Comparison of ENCODE assay signal across 23 mouse cellular contexts in the genomic region with DNA sequence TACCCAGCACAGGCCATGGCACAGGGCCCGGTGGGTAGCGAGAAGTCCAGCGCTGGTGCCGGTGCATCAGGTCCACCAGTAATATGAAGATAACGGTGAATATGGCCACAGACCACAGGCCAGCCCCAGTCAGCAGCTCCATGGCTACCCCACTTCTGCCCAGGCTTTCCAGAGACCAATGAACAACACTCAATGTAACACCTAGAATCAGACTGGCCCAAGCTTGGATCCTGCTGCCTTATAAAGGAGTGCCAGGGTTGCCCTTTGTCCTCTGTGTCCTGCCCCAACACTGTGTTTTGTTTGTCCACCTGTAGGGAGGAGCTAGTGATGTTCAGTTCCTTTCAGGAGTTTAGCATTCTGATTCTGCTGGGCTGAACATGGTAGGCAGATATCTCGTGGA. TPM values are rescaled to one million over a fixed set of nuclear protein-coding genes. Genes with fewer than 3 reads are reported as not detected.
DNase-seq lines count a peak whose midpoint lies in the region; ATAC-seq lines count a peak whose summit lies in the region.
"Had no signal": no experiment of that assay in that cellular context is flagged by ENCODE, and none has a peak within 500 bp of the region (broad histone marks: within the 10 kb centered on the region; RNA-seq: fewer than 3 reads in every experiment).

TSS of gene Cyp2d10 (minus strand) at position 215 of the 400 bp plus-strand sequence.

- H3K4me1 ChIP-seq in heart, embryonic 10.5 days = no peaks in the 10 kb centered on the region
- H3K4me1 ChIP-seq in limb, embryonic 10.5 days = no peaks in the 10 kb centered on the region
- no peaks in the 10 kb centered on the region for H3K4me1 ChIP-seq in liver, embryonic 12.5 days
- peaks cover 2% of the 10 kb centered on the region; the same call in 1 of the 2 replicates for H3K4me1 ChIP-seq in liver, embryonic 16.5 days (ENCODE audit: control insufficient read depth, low read depth, low read length)
- H3K4me1 ChIP-seq: embryonic facial prominence, embryonic 12.5 days; forebrain, embryonic 15.5 days; hindbrain, embryonic 13.5 days had no signal

- no peak for ATAC-seq in liver, embryonic 12.5 days
- peak; percentile 84 for ATAC-seq in liver, embryonic 16.5 days (ENCODE audit: low read depth)
- ATAC-seq: forebrain, embryonic 15.5 days had no signal

- H3K36me3 ChIP-seq in heart, embryonic 10.5 days = no peaks in the 10 kb centered on the region
- H3K36me3 ChIP-seq in limb, embryonic 10.5 days = no peaks in the 10 kb centered on the region
- no peaks in the 10 kb centered on the region for H3K36me3 ChIP-seq in liver, embryonic 12.5 days
- no peaks in the 10 kb centered on the region for H3K36me3 ChIP-seq in liver, embryonic 16.5 days (ENCODE audit: control insufficient read depth, insufficient read depth)
- H3K36me3 ChIP-seq: embryonic facial prominence, embryonic 12.5 days; forebrain, embryonic 15.5 days; G1E; hindbrain, embryonic 13.5 days had no signal

- H3K4me3 ChIP-seq in heart, embryonic 10.5 days = no peak within 1 kb of the TSS
- H3K4me3 ChIP-seq in limb, embryonic 10.5 days = no peak within 1 kb of the TSS
- H3K4me3 ChIP-seq in liver, embryonic 12.5 days = no peak within 1 kb of the TSS
- peak within 1 kb of the TSS; percentile 42 for H3K4me3 ChIP-seq in liver, embryonic 16.5 days (ENCODE audit: low read depth, low read length)
- H3K4me3 ChIP-seq: embryonic facial prominence, embryonic 12.5 days; forebrain, embryonic 15.5 days; hindbrain, embryonic 13.5 days had no signal

- H3K27ac ChIP-seq in heart, embryonic 10.5 days = no peak within 1 kb of the TSS
- no peak within 1 kb of the TSS for H3K27ac ChIP-seq in limb, embryonic 10.5 days
- H3K27ac ChIP-seq in liver, embryonic 12.5 days = no peak within 1 kb of the TSS
- no peak within 1 kb of the TSS; the same call in 1 of the 2 replicates for H3K27ac ChIP-seq in liver, embryonic 16.5 days (ENCODE audit: low read length)
- H3K27ac ChIP-seq: embryonic facial prominence, embryonic 12.5 days; forebrain, embryonic 15.5 days; hindbrain, embryonic 13.5 days had no signal

- no peak within 1 kb of the TSS for H3K9ac ChIP-seq in liver, embryonic 12.5 days
- peak within 1 kb of the TSS; percentile 38 for H3K9ac ChIP-seq in liver, embryonic 16.5 days (ENCODE audit: low read depth, low read length)
- H3K9ac ChIP-seq: embryonic facial prominence, embryonic 12.5 days; forebrain, embryonic 15.5 days; hindbrain, embryonic 13.5 days had no signal

- peak within 1 kb of the TSS; percentile 21; the same call in 1 of the 2 replicates for H3K4me2 ChIP-seq in liver, embryonic 12.5 days
- peak within 1 kb of the TSS; percentile 32 for H3K4me2 ChIP-seq in liver, embryonic 16.5 days (ENCODE audit: low read depth, low read length)
- H3K4me2 ChIP-seq: embryonic facial prominence, embryonic 12.5 days; forebrain, embryonic 15.5 days; hindbrain, embryonic 13.5 days had no signal

- 92% methylated on average over 6 of the region's 6 CpGs for WGBS in heart, embryonic 10.5 days
- WGBS in limb, embryonic 10.5 days = 95% methylated on average over 6 of the region's 6 CpGs
- WGBS in liver, embryonic 12.5 days (ENCODE audit: insufficient replicate concordance) = 74% methylated on average over 6 of the region's 6 CpGs
- WGBS in liver, embryonic 16.5 days (ENCODE audit: insufficient replicate concordance) = 72% methylated on average over 6 of the region's 6 CpGs

- H3K9me3 ChIP-seq in heart, embryonic 10.5 days = no peaks in the 10 kb centered on the region
- H3K9me3 ChIP-seq in limb, embryonic 10.5 days (replicated peaks) = no peaks in the 10 kb centered on the region
- no peaks in the 10 kb centered on the region for H3K9me3 ChIP-seq in liver, embryonic 12.5 days (replicated peaks)
- H3K9me3 ChIP-seq in liver, embryonic 16.5 days (replicated peaks; ENCODE audit: control insufficient read depth, low read length) = no peaks in the 10 kb centered on the region
- H3K9me3 ChIP-seq: embryonic facial prominence, embryonic 12.5 days; forebrain, embryonic 15.5 days; G1E; hindbrain, embryonic 13.5 days had no signal

- peak; percentile 25 for DNase-seq in heart, embryonic 10.5 days (ENCODE audit: low spot score)
- no peak for DNase-seq in heart, adult 8-10 months (ENCODE audit: low spot score)
- DNase-seq in limb, embryonic 10.5 days (ENCODE audit: low spot score) = peak; percentile 6
- no peak for DNase-seq in frontal cortex, postnatal 10 days (ENCODE audit: low spot score in 2 of 2)
- DNase-seq in left cerebral cortex, adult 8-10 months (ENCODE audit: low spot score in 2 of 2) = no peak
- no peak for DNase-seq in thymus, postnatal 25 days
- DNase-seq: adrenal gland, postnatal 25 days; cerebellum, adult 11-12 months; cerebellum, adult 9-10 months; cerebellum, postnatal 25 days; gastrocnemius, postnatal 10 days; heart, postnatal 10 days had no signal

- H3K27me3 ChIP-seq in heart, embryonic 10.5 days (ENCODE audit: insufficient read depth, poor library complexity, severe bottlenecking) = no peaks in the 10 kb centered on the region
- H3K27me3 ChIP-seq in limb, embryonic 10.5 days (ENCODE audit: low read depth, poor library complexity, severe bottlenecking) = no peaks in the 10 kb centered on the region
- H3K27me3 ChIP-seq in liver, embryonic 12.5 days (replicated peaks) = no peaks in the 10 kb centered on the region
- no peaks in the 10 kb centered on the region for H3K27me3 ChIP-seq in liver, embryonic 16.5 days (ENCODE audit: control insufficient read depth, insufficient read depth, low read depth, low read length)
- H3K27me3 ChIP-seq: embryonic facial prominence, embryonic 12.5 days; forebrain, embryonic 15.5 days; hindbrain, embryonic 13.5 days had no signal

RNA-seq across cellular contexts. Expression of gene Cyp2d10, which starts in this region (rescaled TPM):
- 0.75 TPM in 1 of 2 replicates, not detected in the other for polyA plus RNA-seq in heart, embryonic 10.5 days (2016; fragmentation: Nextera tagmentation; extraction: Ambion mirVana)
- under 1 TPM in 2 of 4 experiments, not detected in 2; 0.41 to 0.80 TPM for total RNA-seq in heart, adult 8-10 months (2022)
- not detected in 2 replicates for polyA plus RNA-seq in limb, embryonic 10.5 days (2016; fragmentation: Nextera tagmentation; extraction: Ambion mirVana)
- polyA plus RNA-seq in liver, embryonic 12.5 days (2016; fragmentation: Nextera tagmentation; extraction: Ambion mirVana) = 10.1 and 11.2 TPM in 2 replicates
- 72.1 and 86.0 TPM in 2 replicates for polyA plus RNA-seq in liver, embryonic 16.5 days (2015; fragmentation: Nextera tagmentation; extraction: Ambion mirVana)
- total RNA-seq in left cerebral cortex, adult 8-10 months (2022) = under 1 TPM in 2 of 4 experiments, not detected in 2; 0.34 to 0.42 TPM
- total RNA-seq: heart, postnatal 10 days; hematopoietic stem cell, adult 5-6 weeks had no signal
- polyA plus RNA-seq: brain, embryonic 14.5 days; cortical plate, adult 2 months; embryonic facial prominence, embryonic 12.5 days; forebrain, embryonic 11.5 days; forebrain, embryonic 15.5 days; G1E; heart, embryonic 14.5 days; hindbrain, embryonic 13.5 days had no signal

Comparison
In these comparisons a context has a peak if more than half of its experiments do, and no peak if none do; other contexts are left out.
1. Peak in DNase-seq in heart, embryonic 10.5 days; RNA of the gene not detected or under 1 TPM.
2. Peak in DNase-seq in limb, embryonic 10.5 days; RNA of the gene not detected or under 1 TPM.